Mouse (Mus musculus): Measurements from ENCODE around the gene Cep104. TPM values are rescaled to one million over a fixed set of nuclear protein-coding genes. Genes with fewer than 3 reads are reported as not detected.

The Cep104 gene
- polyA plus RNA-seq, 1 experiment = 11.4 TPM

DNA sequence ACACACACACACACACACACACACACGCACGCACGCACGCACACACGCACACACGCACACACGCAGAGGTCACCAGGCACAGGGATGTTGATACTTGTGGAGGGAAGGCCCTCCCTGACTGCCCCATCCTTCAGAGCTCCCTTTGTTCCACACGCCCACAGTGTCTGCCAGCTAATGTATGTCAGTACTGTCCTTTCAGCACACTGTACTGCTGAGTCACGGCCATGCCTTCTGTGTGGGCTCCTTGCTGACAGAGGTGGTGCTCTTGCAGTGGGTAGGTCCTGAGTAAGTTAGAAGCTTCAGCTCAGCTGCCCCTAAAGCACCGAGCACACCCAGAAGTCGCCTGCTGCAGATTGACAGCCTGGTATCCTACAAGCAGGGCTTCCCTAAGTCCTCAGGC lies 5.5 kb downstream of the Cep104 start:
- H3K4me3 ChIP-seq (ENCODE audit: insufficient read depth, low read length) = no peak overlapping the region
- no peak overlapping the region for H3K27ac ChIP-seq (ENCODE audit: insufficient read depth, low read length)
- TF ChIP-seq POLR2A (IDR thresholded peaks at IDR 0.05; ENCODE audit: low read depth, low read length) (no peak), CTCF (IDR thresholded peaks at IDR 0.05; ENCODE audit: borderline replicate concordance, insufficient read depth, low read length) (no peak)
- no peaks in the 10 kb centered on the region for H3K4me1 ChIP-seq (ENCODE audit: control insufficient read depth, insufficient read depth, low read length)

- Histone ChIP-seq H3K4me3 (ENCODE audit: insufficient read depth, low read length) (no peak overlapping the region), H3K27ac (ENCODE audit: insufficient read depth, low read length) (no peak overlapping the region), H3K4me1 (ENCODE audit: control insufficient read depth, insufficient read depth, low read length) (0 out of 2 replicates have a peak, but pooled peaks cover 4% of the 10 kb centered on the region)
- no peak for TF ChIP-seq CTCF (IDR thresholded peaks at IDR 0.05; ENCODE audit: borderline replicate concordance, insufficient read depth, low read length)
- no peak for TF ChIP-seq POLR2A (IDR thresholded peaks at IDR 0.05; ENCODE audit: low read depth, low read length)
Observed at GRCm38 (mm10) chr4:153992715-153993114, 17.7 kb downstream of the Cep104 start.

GRCm38 (mm10) chr4:153993505-153993904 lies 18.5 kb downstream of the Cep104 start:
- no peak overlapping the region for H3K27ac ChIP-seq (ENCODE audit: insufficient read depth, low read length)
- H3K4me3 ChIP-seq (ENCODE audit: insufficient read depth, low read length) = no peak overlapping the region
- H3K4me1 ChIP-seq (ENCODE audit: control insufficient read depth, insufficient read depth, low read length) = 0 out of 2 replicates have a peak, but pooled peaks cover 4% of the 10 kb centered on the region
- no peak for TF ChIP-seq POLR2A (IDR thresholded peaks at IDR 0.05; ENCODE audit: low read depth, low read length)
- TF ChIP-seq CTCF (IDR thresholded peaks at IDR 0.05; ENCODE audit: borderline replicate concordance, insufficient read depth, low read length) = no peak

- H3K4me1 ChIP-seq (ENCODE audit: control insufficient read depth, insufficient read depth, low read length) = no peaks in the 10 kb centered on the region
- TF ChIP-seq CTCF (IDR thresholded peaks at IDR 0.05; ENCODE audit: borderline replicate concordance, insufficient read depth, low read length) = no peak
- no peak for TF ChIP-seq POLR2A (IDR thresholded peaks at IDR 0.05; ENCODE audit: low read depth, low read length)
- H3K4me3 ChIP-seq (ENCODE audit: insufficient read depth, low read length) = no peak overlapping the region
- no peak overlapping the region for H3K27ac ChIP-seq (ENCODE audit: insufficient read depth, low read length)
Observed at GRCm38 (mm10) chr4:154005488-154005887, 30.5 kb downstream of the Cep104 start.

- H3K4me1 ChIP-seq (ENCODE audit: control insufficient read depth, insufficient read depth, low read length) = no peaks in the 10 kb centered on the region
- H3K27ac ChIP-seq (ENCODE audit: insufficient read depth, low read length) = no peak overlapping the region
- TF ChIP-seq POLR2A (IDR thresholded peaks at IDR 0.05; ENCODE audit: low read depth, low read length) (no peak), CTCF (IDR thresholded peaks at IDR 0.05; ENCODE audit: borderline replicate concordance, insufficient read depth, low read length) (no peak)
- no peak overlapping the region for H3K4me3 ChIP-seq (ENCODE audit: insufficient read depth, low read length)
Observed at GRCm38 (mm10) chr4:154006264-154006663, 31.3 kb downstream of the Cep104 start.

GRCm38 (mm10) chr4:154007759-154008158 lies 32.8 kb downstream of the Cep104 start:
- Histone ChIP-seq H3K4me1 (ENCODE audit: control insufficient read depth, insufficient read depth, low read length) (no peaks in the 10 kb centered on the region), H3K4me3 (ENCODE audit: insufficient read depth, low read length) (no peak overlapping the region)
- TF ChIP-seq POLR2A (IDR thresholded peaks at IDR 0.05; ENCODE audit: low read depth, low read length) (no peak), CTCF (IDR thresholded peaks at IDR 0.05; ENCODE audit: borderline replicate concordance, insufficient read depth, low read length) (no peak)

DNA sequence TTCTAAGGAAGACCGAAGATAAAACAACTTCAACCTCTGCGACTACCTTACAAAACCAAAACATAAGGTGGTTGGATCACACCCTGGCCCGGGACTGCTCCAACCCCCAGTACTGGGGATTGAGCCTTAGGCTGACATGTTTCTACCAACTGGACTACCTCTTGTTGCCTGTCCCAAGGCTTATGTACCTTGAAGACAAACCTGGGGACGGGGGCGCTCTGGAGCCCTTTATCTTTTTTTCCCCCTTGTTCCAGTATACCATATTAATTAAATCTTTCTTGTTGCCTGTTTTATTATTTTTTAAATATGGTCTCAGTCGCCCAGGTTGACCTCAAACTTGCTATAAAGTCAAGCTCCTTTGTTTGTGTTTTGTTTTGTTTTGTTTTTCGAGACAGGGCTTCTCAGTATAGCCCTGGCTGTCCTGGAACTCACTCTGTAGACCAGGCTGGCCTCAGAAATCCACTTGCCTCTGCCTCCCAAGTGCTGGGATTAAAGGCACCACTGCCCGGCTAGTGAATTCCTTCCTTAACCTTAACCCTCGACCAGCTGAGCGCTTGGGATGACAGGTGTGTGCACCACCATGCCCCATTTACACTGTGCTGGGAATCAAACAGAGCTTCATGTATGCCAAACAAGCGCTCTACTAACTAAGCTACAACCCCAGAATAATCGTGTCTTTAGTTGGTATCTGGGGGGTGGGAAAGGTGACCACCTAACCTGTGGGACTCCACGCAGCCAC lies 36.1 kb downstream of the Cep104 start:
- TF ChIP-seq POLR2A (IDR thresholded peaks at IDR 0.05; ENCODE audit: low read depth, low read length) (no peak; the same call in 1 of the 2 replicates), CTCF (IDR thresholded peaks at IDR 0.05; ENCODE audit: borderline replicate concordance, insufficient read depth, low read length) (no peak)
- Histone ChIP-seq H3K4me1 (ENCODE audit: control insufficient read depth, insufficient read depth, low read length) (peaks cover 7% of the 10 kb centered on the region), H3K4me3 (ENCODE audit: insufficient read depth, low read length) (peak overlapping the region; percentile 98), H3K27ac (ENCODE audit: insufficient read depth, low read length) (no peak overlapping the region)

More at GRCm38 (mm10) chr4:154007759-154008158, 32.8 kb downstream of the Cep104 start:
- H3K27ac ChIP-seq (ENCODE audit: insufficient read depth, low read length) = no peak overlapping the region

DNA sequence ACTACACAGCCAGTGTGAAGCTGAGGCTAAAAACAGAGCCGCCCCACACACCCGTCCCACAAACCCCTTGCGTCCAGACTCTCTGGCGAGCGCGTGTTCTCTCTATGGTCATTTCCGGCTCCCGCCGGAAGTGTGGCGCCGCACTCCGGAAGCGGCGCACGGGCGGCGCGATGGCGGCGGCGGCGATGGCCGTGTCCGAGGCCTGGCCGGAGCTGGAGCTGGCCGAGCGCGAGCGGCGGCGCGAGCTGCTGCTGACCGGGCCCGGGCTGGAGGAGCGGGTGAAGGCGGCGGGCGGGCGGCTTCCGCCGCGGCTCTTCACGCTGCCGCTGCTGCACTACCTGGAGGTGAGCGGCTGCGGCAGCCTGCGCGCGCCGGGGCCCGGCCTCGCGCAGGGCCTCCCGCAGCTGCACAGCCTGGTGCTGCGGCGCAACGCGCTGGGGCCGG lies 36.7 kb downstream of the Cep104 start, which contains the start of gene Lrrc47:
Gene Lrrc47 (plus strand): TSS at position 86 of the 444 bp plus-strand sequence.
- peaks cover 7% of the 10 kb centered on the region for H3K4me1 ChIP-seq (ENCODE audit: control insufficient read depth, insufficient read depth, low read length)
- TF ChIP-seq CTCF (IDR thresholded peaks at IDR 0.05; ENCODE audit: borderline replicate concordance, insufficient read depth, low read length) (no peak), POLR2A (IDR thresholded peaks at IDR 0.05; ENCODE audit: low read depth, low read length) (peak; percentile 83; the same call in 1 of the 2 replicates)
- peak within 1 kb of the TSS; percentile 98 for H3K4me3 ChIP-seq (ENCODE audit: insufficient read depth, low read length)
- no peak within 1 kb of the TSS for H3K27ac ChIP-seq (ENCODE audit: insufficient read depth, low read length)

DNA sequence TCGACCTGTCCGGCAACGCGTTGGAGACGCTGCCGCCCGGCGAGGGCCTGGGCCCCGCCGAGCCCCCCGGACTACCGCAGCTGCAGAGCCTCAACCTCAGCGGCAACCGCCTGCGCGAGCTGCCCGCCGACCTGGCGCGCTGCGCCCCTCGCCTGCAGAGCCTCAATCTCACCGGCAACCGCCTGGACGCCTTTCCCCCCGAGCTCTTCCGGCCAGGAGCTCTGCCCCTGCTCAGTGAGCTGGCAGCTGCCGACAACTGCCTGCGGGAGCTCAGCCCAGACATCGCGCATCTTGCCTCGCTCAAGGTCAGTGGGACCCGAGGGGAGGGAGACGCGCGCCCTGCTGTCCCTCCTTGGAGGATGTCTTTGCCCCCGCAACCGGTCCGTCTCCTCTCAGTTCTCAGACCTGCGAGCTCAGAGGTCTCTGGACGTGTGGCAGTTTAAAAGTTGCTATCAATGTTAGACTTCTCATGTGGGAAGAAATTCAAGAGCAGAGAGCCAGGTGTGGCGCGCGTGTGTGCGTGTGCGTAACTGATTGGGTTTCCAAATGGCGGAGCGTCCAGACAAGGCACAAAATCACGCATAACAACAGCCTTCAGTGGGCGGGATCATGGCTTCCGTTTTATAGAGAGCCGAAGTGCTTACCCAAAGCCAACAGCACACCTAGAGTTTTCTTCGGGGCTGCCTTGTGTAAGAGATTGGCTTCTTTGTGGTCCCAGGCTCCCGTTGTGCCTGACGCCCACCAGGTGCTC lies 37.3 kb downstream of the Cep104 start:
- H3K4me1 ChIP-seq (ENCODE audit: control insufficient read depth, insufficient read depth, low read length) = peaks cover 7% of the 10 kb centered on the region
- no peak for TF ChIP-seq CTCF (IDR thresholded peaks at IDR 0.05; ENCODE audit: borderline replicate concordance, insufficient read depth, low read length)
- no peak for TF ChIP-seq POLR2A (IDR thresholded peaks at IDR 0.05; ENCODE audit: low read depth, low read length)
- no peak overlapping the region for H3K27ac ChIP-seq (ENCODE audit: insufficient read depth, low read length)
- H3K4me3 ChIP-seq (ENCODE audit: insufficient read depth, low read length) = peak overlapping the region; percentile 98
